Comparison of ENCODE assay signal across 17 mouse cellular contexts in the genomic region with DNA sequence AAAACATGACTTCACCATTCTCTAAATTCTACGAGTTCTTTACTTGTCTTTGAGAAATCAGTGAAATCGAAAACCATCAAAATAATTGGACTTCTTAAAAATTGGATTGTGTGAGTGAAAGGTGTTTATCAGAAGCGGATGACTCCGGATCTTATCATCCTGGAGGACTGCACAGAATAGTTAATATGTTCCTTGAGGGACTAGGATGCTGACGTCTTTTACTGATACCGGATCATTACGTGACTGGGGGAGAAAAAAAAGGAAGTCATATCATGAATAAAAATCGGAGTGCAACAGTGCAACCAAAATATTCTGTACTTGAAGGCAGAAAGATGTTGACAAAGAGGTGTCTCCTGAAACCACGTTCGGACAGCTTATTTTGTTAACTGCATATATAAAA. TPM values are rescaled to one million over a fixed set of nuclear protein-coding genes. Genes with fewer than 3 reads are reported as not detected.
DNase-seq lines count a peak whose midpoint lies in the region; ATAC-seq and TF ChIP-seq lines count a peak whose summit lies in the region.
"Had no signal": no experiment of that assay in that cellular context is flagged by ENCODE, and none has a peak within 500 bp of the region (broad histone marks: within the 10 kb centered on the region; RNA-seq: fewer than 3 reads in every experiment).

A gene (plus strand): TSS at position 301 of the 400 bp plus-strand sequence.

- no peak for DNase-seq in frontal cortex, adult 2 months (ENCODE audit: extremely low spot score in 1 of 2, low spot score in 1 of 2)
- no peak for DNase-seq in frontal cortex, postnatal 10 days (ENCODE audit: low spot score in 2 of 2)
- DNase-seq in forebrain, embryonic 11.5 days (ENCODE audit: low spot score), result no peak
- no peak for DNase-seq in hindbrain, postnatal 0 days (ENCODE audit: low spot score)
- no peak for DNase-seq in heart, postnatal 4 days
- DNase-seq in right cerebral cortex, postnatal 4 days, result no peak
- no peak for DNase-seq in lung, postnatal 10 days
- DNase-seq: heart, postnatal 10 days; lung, postnatal 4 days; thymus, postnatal 14 days had no signal

- H3K4me2 ChIP-seq in forebrain, embryonic 11.5 days (ENCODE audit: low read depth, low read length, severe bottlenecking), result peak within 1 kb of the TSS; percentile 56
- peak within 1 kb of the TSS; percentile 69 for H3K4me2 ChIP-seq in hindbrain, postnatal 0 days (ENCODE audit: low read depth, low read length)
- H3K4me2 ChIP-seq in midbrain, embryonic 15.5 days, result peak within 1 kb of the TSS; percentile 75

- peaks cover 20% of the 10 kb centered on the region for H3K4me1 ChIP-seq in forebrain, embryonic 11.5 days (replicated peaks; ENCODE audit: control insufficient read depth, insufficient read depth, low read length)
- peaks cover 7% of the 10 kb centered on the region; the same call in 1 of the 2 replicates for H3K4me1 ChIP-seq in hindbrain, postnatal 0 days (ENCODE audit: insufficient read depth, low read length)
- peaks cover 42% of the 10 kb centered on the region for H3K4me1 ChIP-seq in midbrain, embryonic 15.5 days

- 28% methylated on average over 10 of the region's 10 CpGs for WGBS in forebrain, embryonic 11.5 days
- 26% methylated on average over 10 of the region's 10 CpGs for WGBS in hindbrain, postnatal 0 days
- WGBS in midbrain, embryonic 15.5 days, result 24% methylated on average over 10 of the region's 10 CpGs

- H3K9ac ChIP-seq in forebrain, embryonic 11.5 days (ENCODE audit: low read length), result no peak within 1 kb of the TSS
- peak within 1 kb of the TSS; percentile 56; the same call in 1 of the 2 replicates for H3K9ac ChIP-seq in hindbrain, postnatal 0 days (replicated peaks; ENCODE audit: low read length)
- H3K9ac ChIP-seq in midbrain, embryonic 15.5 days, result peak within 1 kb of the TSS; percentile 48
- H3K9ac ChIP-seq: limb, embryonic 15.5 days had no signal

- no peaks in the 10 kb centered on the region for H3K9me3 ChIP-seq in forebrain, embryonic 11.5 days (ENCODE audit: control insufficient read depth, low read length)
- H3K9me3 ChIP-seq in hindbrain, postnatal 0 days (ENCODE audit: low read length), result no peaks in the 10 kb centered on the region
- no peaks in the 10 kb centered on the region for H3K9me3 ChIP-seq in midbrain, embryonic 15.5 days
- H3K9me3 ChIP-seq: limb, embryonic 15.5 days had no signal

- H3K27ac ChIP-seq in forebrain, embryonic 11.5 days (ENCODE audit: low read depth, low read length), result no peak within 1 kb of the TSS
- peak within 1 kb of the TSS; percentile 75; the same call in 1 of the 2 replicates for H3K27ac ChIP-seq in hindbrain, postnatal 0 days
- H3K27ac ChIP-seq in midbrain, embryonic 15.5 days, result peak within 1 kb of the TSS; percentile 78
- H3K27ac ChIP-seq: limb, embryonic 15.5 days had no signal

- no peaks in the 10 kb centered on the region for H3K36me3 ChIP-seq in forebrain, embryonic 11.5 days (ENCODE audit: control insufficient read depth, insufficient read depth, low read length)
- H3K36me3 ChIP-seq in hindbrain, postnatal 0 days (ENCODE audit: insufficient read depth, low read length), result no peaks in the 10 kb centered on the region
- no peaks in the 10 kb centered on the region for H3K36me3 ChIP-seq in midbrain, embryonic 15.5 days (replicated peaks)
- H3K36me3 ChIP-seq: limb, embryonic 15.5 days had no signal

- peaks cover 43% of the 10 kb centered on the region for H3K27me3 ChIP-seq in forebrain, embryonic 11.5 days (ENCODE audit: control insufficient read depth, insufficient read depth, low read length)
- H3K27me3 ChIP-seq in hindbrain, postnatal 0 days (ENCODE audit: insufficient read depth, low read length), result peaks cover 6% of the 10 kb centered on the region
- peaks cover 18% of the 10 kb centered on the region for H3K27me3 ChIP-seq in midbrain, embryonic 15.5 days (replicated peaks)

- ATAC-seq in forebrain, embryonic 11.5 days (replicated peaks; ENCODE audit: low FRiP score), result no peak
- ATAC-seq in hindbrain, postnatal 0 days, result no peak
- ATAC-seq in midbrain, embryonic 15.5 days (replicated peaks), result no peak

- peak within 1 kb of the TSS; percentile 31 for H3K4me3 ChIP-seq in forebrain, embryonic 11.5 days (ENCODE audit: low read depth, low read length)
- H3K4me3 ChIP-seq in hindbrain, postnatal 0 days (ENCODE audit: low read length), result peak within 1 kb of the TSS; percentile 47
- peak within 1 kb of the TSS; percentile 46 for H3K4me3 ChIP-seq in midbrain, embryonic 15.5 days
- H3K4me3 ChIP-seq: erythroblast, embryonic 14.5 days had no signal

- no peak for TF ChIP-seq CTCF in hindbrain, postnatal 0 days (IDR thresholded peaks at IDR 0.05; ENCODE audit: low read depth)

RNA-seq across cellular contexts. Expression of the gene that starts here (rescaled TPM):
- polyA plus RNA-seq in frontal cortex, adult 2 months (2012; rRNA removed), result 13.3 and 22.7 TPM in 2 replicates
- 6.6 and 8.1 TPM in 2 replicates for polyA plus RNA-seq in forebrain, embryonic 11.5 days (2014; fragmentation: Nextera tagmentation; extraction: Ambion mirVana)
- total RNA-seq in hindbrain, postnatal 0 days (2014; rRNA removed), result 21.2 and 29.1 TPM in 2 replicates
- 34.8 and 36.4 TPM in 2 replicates for polyA plus RNA-seq in hindbrain, postnatal 0 days (2015; fragmentation: Nextera tagmentation; extraction: Ambion mirVana)
- polyA plus RNA-seq in midbrain, embryonic 15.5 days (2015; fragmentation: Nextera tagmentation; extraction: Ambion mirVana), result 18.0 and 20.1 TPM in 2 replicates
- total RNA-seq in heart, postnatal 4 days (2021), result not detected
- total RNA-seq: gastrocnemius, postnatal 4 days; heart, postnatal 10 days; MEL; neutrophil, adult 5-6 weeks had no signal
- polyA plus RNA-seq: erythroblast, embryonic 14.5 days; kidney, embryonic 16.5 days had no signal

Comparison
In these comparisons a context has a peak if more than half of its experiments do, and no peak if none do; other contexts are left out.
1. RNA of the gene that starts here (total RNA-seq): 21.2 to 29.1 TPM in hindbrain, postnatal 0 days; not detected in heart, postnatal 4 days; every median in the first group is over 10 times any median in the second.
2. Peak in every context shown above with its lines, with median percentiles within 50 percentile points of each other: H3K4me2 ChIP-seq and H3K4me3 ChIP-seq.